Mouse (Mus musculus) ES-Bruce4 (cell line): ENCODE measurements around the gene Gin1.

Experiments
- CTCF ChIP-seq: IDR thresholded peaks from one replicate; pipeline ENCODE4 v1.8.1; 2011; ENCODE audit warnings: low read depth, low read length
- EP300 ChIP-seq: IDR thresholded peaks from 2 replicates; pipeline ENCODE4 v1.6.1; 2011; ENCODE audit warnings: low read depth, low read length; ENCODE audit not compliant: insufficient read depth

DNA sequence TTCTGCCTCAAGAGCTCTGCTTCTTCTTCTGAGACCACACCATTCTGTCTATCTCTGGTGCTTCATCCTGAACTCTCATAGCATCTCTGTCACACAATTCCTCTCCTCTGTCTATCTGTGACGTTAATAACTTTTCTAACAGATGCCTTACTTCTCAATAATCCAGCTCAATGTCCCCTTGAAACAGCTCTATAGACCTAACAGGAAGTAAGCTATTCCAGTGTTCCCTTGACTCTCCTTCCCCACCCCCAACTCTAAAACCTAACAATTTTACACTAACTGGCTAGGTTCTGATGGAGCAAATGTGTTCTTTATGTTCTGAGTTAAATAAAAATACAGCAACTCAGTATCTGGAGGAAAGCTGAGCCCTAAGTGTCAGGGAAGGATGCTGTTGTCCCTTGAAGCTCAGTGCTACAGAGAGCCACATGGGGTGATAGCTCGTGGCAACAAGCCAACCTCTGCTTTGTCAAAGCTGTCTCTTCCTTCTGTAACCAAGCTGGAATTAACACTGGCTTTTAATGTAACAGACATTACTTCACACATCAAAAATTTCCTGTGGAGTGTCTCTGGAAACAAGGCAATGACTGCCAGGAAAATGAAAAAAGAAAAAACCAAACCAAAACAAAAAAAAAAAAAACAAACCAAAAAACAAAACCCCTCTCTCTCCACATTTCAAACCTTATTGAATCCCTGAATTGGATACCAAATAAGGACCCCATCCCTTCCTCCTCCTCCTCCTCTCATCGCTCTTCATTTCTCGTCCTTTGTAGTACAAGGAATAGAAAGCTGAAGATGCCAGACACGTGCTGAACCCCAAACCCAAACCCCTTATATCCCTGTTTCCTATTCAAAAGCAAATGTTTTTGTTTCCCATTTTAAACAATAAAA lies 63.7 kb downstream of the Gin1 start:
- TF ChIP-seq EP300 (no peak), CTCF (no peak)
